Mouse (Mus musculus) embryonic facial prominence, embryonic 14.5 days (tissue): Measurements from ENCODE around the gene Cntn6. TPM values are rescaled to one million over a fixed set of nuclear protein-coding genes. Genes with fewer than 3 reads are reported as not detected.

Source experiments
- ATAC-seq: fragments of 200-750 bp; cut with Nextera tagmentation; 2 replicates; pipeline ENCODE4 v1.8.0; 2017; ENCODE audit warnings: low read depth, moderate number of reproducible peaks, moderate TSS enrichment
- DNase-seq: peaks from one replicate; pipeline ENCODE4 v3.0.0-alpha.2; 2015; ENCODE audit warnings: low spot score
- H3K27ac ChIP-seq: fragments of 300-500 bp; sonication (generic); replicated peaks from 2 replicates; pipeline ENCODE4 v1.5.1; 2014; ENCODE audit warnings: low read depth, mild to moderate bottlenecking, low read length, moderate library complexity
- H3K27me3 ChIP-seq: fragments of 300-500 bp; sonication (generic); replicated peaks from 2 replicates; pipeline ENCODE4 v1.6.1; 2014; ENCODE audit warnings: low read length; ENCODE audit not compliant: control insufficient read depth, insufficient read depth
- H3K36me3 ChIP-seq: fragments of 300-500 bp; sonication (generic); 2 replicates; pipeline ENCODE4 v1.6.1; 2014; ENCODE audit warnings: low read length, mixed read lengths; ENCODE audit not compliant: control insufficient read depth, insufficient read depth
- H3K4me1 ChIP-seq: fragments of 300-500 bp; sonication (generic); 2 replicates; pipeline ENCODE4 v1.6.1; 2014; ENCODE audit warnings: antibody characterized with exemption, low read length; ENCODE audit not compliant: control insufficient read depth, insufficient read depth
- H3K4me2 ChIP-seq: fragments of 300-500 bp; sonication (generic); 2 replicates; pipeline ENCODE4 v1.6.1; 2014; ENCODE audit warnings: low read depth, mild to moderate bottlenecking, low read length, moderate library complexity, mixed read lengths
- H3K4me3 ChIP-seq: fragments of 300-500 bp; sonication (generic); 2 replicates; pipeline ENCODE4 v1.5.1; 2014; ENCODE audit warnings: low read depth, mild to moderate bottlenecking, low read length
- H3K9ac ChIP-seq: fragments of 300-500 bp; sonication (generic); 2 replicates; pipeline ENCODE4 v1.6.1; 2014; ENCODE audit warnings: low read depth, mild to moderate bottlenecking, low read length, moderate library complexity, mixed read lengths
- H3K9me3 ChIP-seq: fragments of 300-500 bp; sonication (generic); 2 replicates; pipeline ENCODE4 v1.6.1; 2016; ENCODE audit warnings: low read length; ENCODE audit not compliant: control insufficient read depth
- WGBS: fragments of 180-500 bp; shearing (Covaris S2); extraction: QIAGEN DNeasy Blood & Tissue Kit; methylation state at CpG from one replicate; pipeline ENCODE4 v1.1.7; 2014; 5-methylcytosine and 5-hydroxymethylcytosine counted together
- polyA plus RNA-seq: library from polyadenylated mRNA; unstranded; fragments of >200 nt; fragmentation: Nextera tagmentation; extraction: Ambion mirVana; gene quantifications from 2 replicates; pipeline ENCODE4 v1.2.1, GENCODE M21; 2014

Cntn6 gene
- polyA plus RNA-seq, 1 experiment from 2014 or later: 2.1 TPM

GRCm38 (mm10) chr6:104600838-104601397, 108.3 kb downstream of the Cntn6 start:
- DNase-seq: peak; percentile 36
- ATAC-seq: no peak
- H3K9ac ChIP-seq: no peak overlapping the region
- no peak overlapping the region for H3K4me3 ChIP-seq
- no peaks in the 10 kb centered on the region for H3K36me3 ChIP-seq
- no peak overlapping the region for H3K4me2 ChIP-seq
- no peaks in the 10 kb centered on the region for H3K9me3 ChIP-seq
- H3K4me1 ChIP-seq: no peaks in the 10 kb centered on the region
- H3K27ac ChIP-seq: no peak overlapping the region
- H3K27me3 ChIP-seq: no peaks in the 10 kb centered on the region
- 71% methylated on average over 2 of the region's 2 CpGs for WGBS

GRCm38 (mm10) chr6:104602894-104603293, 110.3 kb downstream of the Cntn6 start:
- DNase-seq: no peak
- H3K9ac ChIP-seq: no peak overlapping the region
- ATAC-seq: no peak
- no peaks in the 10 kb centered on the region for H3K9me3 ChIP-seq
- no peaks in the 10 kb centered on the region for H3K36me3 ChIP-seq
- no peak overlapping the region for H3K4me2 ChIP-seq
- no peak overlapping the region for H3K4me3 ChIP-seq
- H3K27me3 ChIP-seq: no peaks in the 10 kb centered on the region
- no peaks in the 10 kb centered on the region for H3K4me1 ChIP-seq
- no peak overlapping the region for H3K27ac ChIP-seq

GRCm38 (mm10) chr6:104603371-104603770, 110.8 kb downstream of the Cntn6 start:
- no peak for ATAC-seq

DNA sequence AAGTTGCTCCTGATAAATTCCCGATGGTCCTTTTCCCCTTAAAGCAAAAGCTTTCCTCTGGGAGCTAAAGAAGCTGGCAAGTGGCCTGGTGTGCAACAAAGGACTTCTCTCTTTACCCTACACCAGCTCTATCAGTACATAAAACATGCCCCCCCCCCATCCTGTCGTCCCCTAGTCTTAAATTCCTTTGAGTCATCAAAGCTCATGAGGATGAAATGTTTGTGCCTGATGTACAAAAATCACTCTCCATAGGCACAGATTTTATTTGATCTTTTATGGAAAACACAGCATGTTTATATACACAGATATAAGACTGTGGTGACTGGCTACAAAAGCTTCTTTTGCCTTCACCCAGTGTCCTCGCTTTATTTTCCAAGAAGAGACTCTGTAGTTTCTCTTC, 112.6 kb downstream of the Cntn6 start:
- WGBS: 45% methylated on average over 3 of the region's 3 CpGs
- DNase-seq (peak; percentile 5), ATAC-seq (no peak)
- Histone ChIP-seq H3K9me3 (no peaks in the 10 kb centered on the region), H3K4me3 (no peak overlapping the region), H3K4me2 (no peak overlapping the region), H3K27me3 (no peaks in the 10 kb centered on the region), H3K27ac (no peak overlapping the region), H3K4me1 (no peaks in the 10 kb centered on the region), H3K36me3 (no peaks in the 10 kb centered on the region), H3K9ac (no peak overlapping the region)

More at GRCm38 (mm10) chr6:104603371-104603770, 110.8 kb downstream of the Cntn6 start:
- Histone ChIP-seq H3K27ac (no peak overlapping the region), H3K4me1 (no peaks in the 10 kb centered on the region), H3K4me2 (no peak overlapping the region), H3K9ac (no peak overlapping the region), H3K27me3 (no peaks in the 10 kb centered on the region), H3K9me3 (no peaks in the 10 kb centered on the region), H3K36me3 (no peaks in the 10 kb centered on the region), H3K4me3 (no peak overlapping the region)
- DNase-seq: no peak
- 58% methylated on average over 4 of the region's 4 CpGs for WGBS

DNA sequence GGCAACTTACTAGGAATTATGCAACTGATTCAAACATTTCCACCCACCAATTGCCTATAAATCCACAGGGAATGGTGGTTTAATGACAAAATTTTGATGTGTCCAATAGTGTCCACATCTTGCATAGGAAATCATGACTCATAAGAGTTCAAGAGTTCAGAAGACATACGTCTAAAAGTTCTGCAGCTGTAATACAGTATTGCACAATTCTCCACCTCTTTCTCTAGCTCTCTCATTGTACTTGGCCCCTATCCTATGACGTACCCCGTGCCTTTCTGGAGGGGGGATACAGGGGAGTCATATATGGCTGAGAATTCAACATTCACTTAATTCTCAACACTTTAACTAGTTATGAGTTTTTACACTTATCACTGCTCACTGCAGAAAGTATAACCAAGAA, 160.9 kb downstream of the Cntn6 start:
- H3K9me3 ChIP-seq: no peaks in the 10 kb centered on the region
- no peak overlapping the region for H3K9ac ChIP-seq
- no peaks in the 10 kb centered on the region for H3K4me1 ChIP-seq
- H3K4me2 ChIP-seq: no peak overlapping the region
- H3K27ac ChIP-seq: no peak overlapping the region
- no peak for ATAC-seq
- no peaks in the 10 kb centered on the region for H3K36me3 ChIP-seq
- WGBS: 77% methylated on average over 3 of the region's 3 CpGs
- no peak overlapping the region for H3K4me3 ChIP-seq
- no peaks in the 10 kb centered on the region for H3K27me3 ChIP-seq
- no peak for DNase-seq

GRCm38 (mm10) chr6:104668701-104669100, 176.1 kb downstream of the Cntn6 start:
- ATAC-seq (no peak), DNase-seq (no peak)
- no peak overlapping the region for H3K9ac ChIP-seq
- H3K36me3 ChIP-seq: no peaks in the 10 kb centered on the region
- no peak overlapping the region for H3K27ac ChIP-seq
- 66% methylated on average over 2 of the region's 2 CpGs for WGBS
- H3K27me3 ChIP-seq: no peaks in the 10 kb centered on the region
- no peaks in the 10 kb centered on the region for H3K9me3 ChIP-seq
- no peak overlapping the region for H3K4me3 ChIP-seq
- H3K4me2 ChIP-seq: no peak overlapping the region
- H3K4me1 ChIP-seq: no peaks in the 10 kb centered on the region

- H3K9me3 ChIP-seq: no peaks in the 10 kb centered on the region
- H3K27me3 ChIP-seq: no peaks in the 10 kb centered on the region
- ATAC-seq: no peak
- no peak for DNase-seq
- no peaks in the 10 kb centered on the region for H3K36me3 ChIP-seq
- no peak overlapping the region for H3K27ac ChIP-seq
- H3K4me1 ChIP-seq: no peaks in the 10 kb centered on the region
- no peak overlapping the region for H3K4me3 ChIP-seq
- no peak overlapping the region for H3K4me2 ChIP-seq
- H3K9ac ChIP-seq: no peak overlapping the region
Observed at GRCm38 (mm10) chr6:104674249-104674648, 181.7 kb downstream of the Cntn6 start.

- ATAC-seq (no peak), DNase-seq (no peak)
- no peak overlapping the region for H3K4me3 ChIP-seq
- H3K27ac ChIP-seq: no peak overlapping the region
- no peaks in the 10 kb centered on the region for H3K4me1 ChIP-seq
- no peaks in the 10 kb centered on the region for H3K36me3 ChIP-seq
- no peaks in the 10 kb centered on the region for H3K27me3 ChIP-seq
- 84% methylated on average over 1 of the region's 1 CpGs for WGBS
- H3K4me2 ChIP-seq: no peak overlapping the region
- H3K9me3 ChIP-seq: no peaks in the 10 kb centered on the region
- no peak overlapping the region for H3K9ac ChIP-seq
Observed at GRCm38 (mm10) chr6:104679809-104680495, 187.4 kb downstream of the Cntn6 start.

DNA sequence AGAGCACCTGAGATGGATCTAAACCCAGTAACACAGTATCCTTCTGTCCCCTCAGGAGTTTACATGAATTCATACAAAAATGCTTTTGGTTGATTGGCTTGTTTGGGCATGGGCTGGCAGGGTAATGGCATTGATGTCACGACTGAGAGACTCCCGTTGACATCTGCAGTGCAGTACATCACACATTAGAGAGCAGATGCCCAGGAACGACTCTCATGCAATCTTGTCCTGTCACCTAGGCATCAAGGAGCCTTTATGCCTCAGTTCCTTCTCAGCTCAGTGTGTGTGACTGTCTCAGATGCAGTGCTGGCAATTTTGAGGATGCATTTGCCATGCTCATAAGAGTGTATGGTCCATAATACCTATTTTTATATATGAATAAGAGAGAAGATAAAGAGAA, 195.4 kb downstream of the Cntn6 start:
- Histone ChIP-seq H3K27ac (no peak overlapping the region), H3K4me1 (no peaks in the 10 kb centered on the region), H3K9me3 (no peaks in the 10 kb centered on the region), H3K9ac (no peak overlapping the region), H3K4me2 (no peak overlapping the region), H3K36me3 (no peaks in the 10 kb centered on the region), H3K27me3 (no peaks in the 10 kb centered on the region), H3K4me3 (no peak overlapping the region)
- WGBS: 76% methylated on average over 3 of the region's 3 CpGs
- ATAC-seq (no peak), DNase-seq (no peak)
